Mouse (Mus musculus) lung, embryonic 14.5 days (tissue): Measurements from ENCODE around the gene Prpf8. TPM values are rescaled to one million over a fixed set of nuclear protein-coding genes. Genes with fewer than 3 reads are reported as not detected.
A peak's percentile ranks its signal among the peaks of the same experiment; 100 is the strongest.

Experiments
- ATAC-seq: fragments of 200-750 bp; cut with Nextera tagmentation; 2 replicates; pipeline ENCODE4 v1.8.0; 2017; ENCODE audit warnings: mild to moderate bottlenecking, moderate TSS enrichment, moderate library complexity; ENCODE audit not compliant: insufficient read depth
- DNase-seq: peaks from one replicate; pipeline ENCODE4 v3.0.0-alpha.2; 2015
- H3K27ac ChIP-seq: fragments of 300-500 bp; sonication (generic); 2 replicates; pipeline ENCODE4 v1.5.1; 2014; ENCODE audit warnings: low read depth, mild to moderate bottlenecking, moderate library complexity
- H3K27me3 ChIP-seq: fragments of 300-500 bp; sonication (generic); 2 replicates; pipeline ENCODE4 v1.6.1; 2014; ENCODE audit warnings: low read length, control low read depth; ENCODE audit not compliant: insufficient read depth
- H3K36me3 ChIP-seq: fragments of 300-500 bp; sonication (generic); 2 replicates; pipeline ENCODE4 v1.6.1; 2014; ENCODE audit warnings: control low read depth; ENCODE audit not compliant: insufficient read depth
- H3K4me1 ChIP-seq: fragments of 300-500 bp; sonication (generic); 2 replicates; pipeline ENCODE4 v1.6.1; 2014; ENCODE audit warnings: antibody characterized with exemption, control low read depth; ENCODE audit not compliant: insufficient read depth
- H3K4me2 ChIP-seq: fragments of 300-500 bp; sonication (generic); 2 replicates; pipeline ENCODE4 v1.6.1; 2014; ENCODE audit warnings: mild to moderate bottlenecking
- H3K4me3 ChIP-seq: fragments of 300-500 bp; sonication (generic); 2 replicates; pipeline ENCODE4 v1.5.1; 2014; ENCODE audit warnings: low read depth, low read length
- H3K9ac ChIP-seq: fragments of 300-500 bp; sonication (generic); 2 replicates; pipeline ENCODE4 v1.6.1; 2014
- H3K9me3 ChIP-seq: fragments of 300-500 bp; sonication (generic); 2 replicates; pipeline ENCODE4 v1.6.1; 2016; ENCODE audit warnings: low read depth, low read length, control low read depth
- CTCF ChIP-seq: IDR thresholded peaks from 2 replicates; pipeline ENCODE4 v1.5.1; 2016; ENCODE audit warnings: antibody characterized with exemption, low read depth
- WGBS: fragments of 180-500 bp; shearing (Covaris S2); extraction: QIAGEN DNeasy Blood & Tissue Kit; methylation state at CpG from one replicate; pipeline ENCODE4 v1.1.7; 2014; 5-methylcytosine and 5-hydroxymethylcytosine counted together
- polyA plus RNA-seq: library from polyadenylated mRNA; unstranded; fragments of >200 nt; fragmentation: Nextera tagmentation; extraction: Ambion mirVana; gene quantifications from 2 replicates; pipeline ENCODE4 v1.2.1, GENCODE M21; 2014

Prpf8 gene
- polyA plus RNA-seq, 1 experiment from 2014 or later: 104 TPM

GRCm38 (mm10) chr11:75529771-75530170 is 43.2 kb downstream of the Prpf8 start:
- Histone ChIP-seq H3K9me3 (no peaks in the 10 kb centered on the region), H3K9ac (no peak overlapping the region), H3K27ac (no peak overlapping the region), H3K4me2 (no peak overlapping the region), H3K27me3 (no peaks in the 10 kb centered on the region), H3K4me1 (no peaks in the 10 kb centered on the region), H3K4me3 (no peak overlapping the region), H3K36me3 (no peaks in the 10 kb centered on the region)
- DNase-seq (no peak), ATAC-seq (no peak)
- no peak for TF ChIP-seq CTCF
- 13% methylated on average over 4 of the region's 4 CpGs for WGBS

- peak; percentile 65; the same call in 1 of the 2 replicates for ATAC-seq
- H3K4me2 ChIP-seq: peak overlapping the region; percentile 98
- H3K27me3 ChIP-seq: no peaks in the 10 kb centered on the region
- H3K36me3 ChIP-seq: no peaks in the 10 kb centered on the region
- peak; percentile 99 for TF ChIP-seq CTCF
- H3K9ac ChIP-seq: peak overlapping the region; percentile 81
- DNase-seq: peak; percentile 98
- WGBS: under 1% methylated on average over 10 of the region's 10 CpGs
- H3K4me1 ChIP-seq: 0 out of 2 replicates have a peak, but pooled peaks cover 2% of the 10 kb centered on the region
- peak overlapping the region; percentile 52; the same call in 1 of the 2 replicates for H3K27ac ChIP-seq
- peak overlapping the region; percentile 70 for H3K4me3 ChIP-seq
- H3K9me3 ChIP-seq: no peaks in the 10 kb centered on the region
Measured at GRCm38 (mm10) chr11:75530325-75530724, 43.7 kb downstream of the Prpf8 start.

- peak; percentile 28 for ATAC-seq
- no peak for TF ChIP-seq CTCF
- H3K9me3 ChIP-seq: no peaks in the 10 kb centered on the region
Measured at GRCm38 (mm10) chr11:75530845-75531373, 44.3 kb downstream of the Prpf8 start.

GRCm38 (mm10) chr11:75531469-75532242 is 45.0 kb downstream of the Prpf8 start, which contains the start of gene Slc43a2:
Slc43a2 (plus strand) TSS chr11:75531694.
- Histone ChIP-seq H3K9me3 (no peaks in the 10 kb centered on the region), H3K4me3 (peak within 1 kb of the TSS; percentile 70), H3K4me2 (peak within 1 kb of the TSS; percentile 98), H3K27me3 (no peaks in the 10 kb centered on the region), H3K9ac (peak within 1 kb of the TSS; percentile 81), H3K27ac (peak within 1 kb of the TSS; percentile 85), H3K36me3 (no peaks in the 10 kb centered on the region), H3K4me1 (0 out of 2 replicates have a peak, but pooled peaks cover 2% of the 10 kb centered on the region)
- TF ChIP-seq CTCF: no peak
- peak; percentile 98 for DNase-seq
- WGBS: under 1% methylated on average over 62 of the region's 62 CpGs
- peak; percentile 94 for ATAC-seq

More at GRCm38 (mm10) chr11:75530845-75531373, 44.3 kb downstream of the Prpf8 start:
- Histone ChIP-seq H3K4me3 (peak overlapping the region; percentile 70), H3K27me3 (no peaks in the 10 kb centered on the region), H3K9ac (peak overlapping the region; percentile 81), H3K4me2 (peak overlapping the region; percentile 98), H3K27ac (peak overlapping the region; percentile 52), H3K36me3 (no peaks in the 10 kb centered on the region), H3K4me1 (0 out of 2 replicates have a peak, but pooled peaks cover 2% of the 10 kb centered on the region)
- WGBS: under 1% methylated on average over 31 of the region's 31 CpGs
- DNase-seq: peak; percentile 54

- H3K9me3 ChIP-seq: no peaks in the 10 kb centered on the region
- H3K27me3 ChIP-seq: no peaks in the 10 kb centered on the region
- DNase-seq (no peak), ATAC-seq (peak; percentile 8; the same call in 1 of the 2 replicates)
- peak overlapping the region; percentile 81 for H3K9ac ChIP-seq
- H3K36me3 ChIP-seq: no peaks in the 10 kb centered on the region
- TF ChIP-seq CTCF: no peak; the same call in 1 of the 2 replicates
- H3K4me1 ChIP-seq: 0 out of 2 replicates have a peak, but pooled peaks cover 2% of the 10 kb centered on the region
- 13% methylated on average over 38 of the region's 38 CpGs for WGBS
- peak overlapping the region; percentile 70 for H3K4me3 ChIP-seq
- H3K27ac ChIP-seq: no peak overlapping the region
- peak overlapping the region; percentile 98 for H3K4me2 ChIP-seq
Measured at GRCm38 (mm10) chr11:75532340-75533277, 46.0 kb downstream of the Prpf8 start.

DNA sequence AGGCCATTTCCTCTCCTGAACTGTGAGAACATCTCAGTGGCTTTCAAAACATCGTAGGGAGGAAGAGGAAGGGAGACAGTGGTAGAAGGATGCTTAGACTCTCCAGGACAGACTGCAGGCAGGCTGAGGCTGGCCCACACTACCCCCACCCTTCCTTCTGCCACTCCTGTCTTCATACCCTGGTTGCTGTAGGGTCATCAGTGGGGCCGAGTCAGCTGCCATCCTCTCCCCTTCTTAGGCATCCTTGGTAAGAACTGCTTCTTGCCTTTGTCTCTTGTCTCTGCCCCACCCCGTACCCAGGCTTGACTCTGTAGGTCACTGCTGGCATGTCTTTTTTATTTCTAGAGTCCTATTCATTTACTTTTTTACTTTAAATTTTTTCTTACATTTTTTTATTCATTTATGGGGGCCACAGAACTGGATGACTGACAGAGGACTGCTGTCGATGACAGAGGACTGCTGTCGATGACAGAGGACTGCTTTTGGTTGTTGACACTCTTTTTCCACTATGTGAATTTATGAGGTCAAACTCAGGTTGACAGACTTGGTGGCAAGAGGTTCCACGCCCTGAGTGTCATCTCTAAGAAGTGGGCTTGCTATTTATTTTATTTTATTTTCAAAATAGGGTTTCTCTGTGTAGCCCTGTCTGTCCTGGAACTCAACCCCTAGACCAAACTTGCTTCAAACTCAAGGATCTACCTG is 46.8 kb downstream of the Prpf8 start:
- Histone ChIP-seq H3K4me2 (peak overlapping the region; percentile 98), H3K4me1 (0 out of 2 replicates have a peak, but pooled peaks cover 2% of the 10 kb centered on the region), H3K36me3 (no peaks in the 10 kb centered on the region), H3K9me3 (no peaks in the 10 kb centered on the region), H3K4me3 (no peak overlapping the region), H3K27ac (no peak overlapping the region), H3K9ac (no peak overlapping the region), H3K27me3 (no peaks in the 10 kb centered on the region)
- no peak for ATAC-seq
- 67% methylated on average over 6 of the region's 6 CpGs for WGBS
- no peak for DNase-seq
- no peak for TF ChIP-seq CTCF
